Mouse (Mus musculus) liver, embryonic 14.5 days (tissue): Measurements from ENCODE around the gene Cyp1b1.

Source experiments
- CTCF ChIP-seq: IDR thresholded peaks from 2 replicates; pipeline ENCODE4 v1.5.1; 2016; ENCODE audit warnings: antibody characterized with exemption, low read depth, control low read depth
- EP300 ChIP-seq: IDR thresholded peaks from 2 replicates; pipeline ENCODE4 v1.6.1; 2016; ENCODE audit warnings: antibody characterized with exemption, low read depth

DNA sequence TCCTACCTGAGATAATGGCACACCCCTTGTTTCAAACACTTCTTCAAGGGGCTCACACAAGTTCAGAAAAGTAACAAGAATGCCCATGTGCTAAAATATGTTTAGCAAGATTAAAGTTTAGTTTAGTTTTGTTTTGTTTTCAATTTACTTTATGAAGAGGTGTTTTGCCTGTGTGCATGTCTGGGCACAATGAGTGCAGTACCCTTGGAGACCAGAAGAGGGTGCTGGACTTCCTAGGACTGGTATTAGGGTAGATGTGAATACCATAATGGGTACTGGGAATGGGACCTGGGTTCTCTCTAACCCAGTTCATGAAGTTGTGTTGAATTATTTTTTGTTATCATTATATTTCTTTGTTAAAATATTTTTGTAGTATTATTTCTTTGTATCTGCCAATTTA, 38.0 kb upstream of the Cyp1b1 start:
- peak; percentile 56 for TF ChIP-seq CTCF
- TF ChIP-seq EP300, result no peak
